ENCODE assay signal across 10 mouse cellular contexts in genomic region chr19:12762212-12763130, GRCm38 (mm10). TPM values are rescaled to one million over a fixed set of nuclear protein-coding genes. Genes with fewer than 3 reads are reported as not detected.
DNase-seq lines count a peak whose midpoint lies in the region; ATAC-seq and TF ChIP-seq lines count a peak whose summit lies in the region.
"Had no signal": no experiment of that assay in that cellular context is flagged by ENCODE, and none has a peak within 500 bp of the region (broad histone marks: within the 10 kb centered on the region; RNA-seq: fewer than 3 reads in every experiment).

No protein-coding gene starts in this region.

- H3K27me3 ChIP-seq in hindbrain, postnatal 0 days (ENCODE audit: insufficient read depth, low read length), result no peaks in the 10 kb centered on the region
- H3K27me3 ChIP-seq in hindbrain, embryonic 11.5 days (ENCODE audit: control insufficient read depth, insufficient read depth, low read length), result no peaks in the 10 kb centered on the region
- H3K27me3 ChIP-seq: hindbrain, embryonic 13.5 days had no signal

- no peak overlapping the region for H3K9ac ChIP-seq in hindbrain, postnatal 0 days (replicated peaks; ENCODE audit: low read length)
- no peak overlapping the region for H3K9ac ChIP-seq in hindbrain, embryonic 11.5 days (ENCODE audit: low read depth, low read length)
- H3K9ac ChIP-seq: hindbrain, embryonic 13.5 days had no signal

- no peak overlapping the region for H3K4me3 ChIP-seq in hindbrain, postnatal 0 days (ENCODE audit: low read length)
- H3K4me3 ChIP-seq in hindbrain, embryonic 11.5 days (ENCODE audit: low read depth, low read length), result no peak overlapping the region
- H3K4me3 ChIP-seq: hindbrain, embryonic 13.5 days had no signal

- ATAC-seq in hindbrain, postnatal 0 days, result no peak
- no peak for ATAC-seq in hindbrain, embryonic 11.5 days (ENCODE audit: low FRiP score)

- H3K4me2 ChIP-seq in hindbrain, postnatal 0 days (ENCODE audit: low read depth, low read length), result no peak overlapping the region
- no peak overlapping the region for H3K4me2 ChIP-seq in hindbrain, embryonic 11.5 days (replicated peaks; ENCODE audit: low read depth, low read length)
- H3K4me2 ChIP-seq: hindbrain, embryonic 13.5 days had no signal

- peaks cover 25% of the 10 kb centered on the region for H3K36me3 ChIP-seq in hindbrain, postnatal 0 days (ENCODE audit: insufficient read depth, low read length)
- H3K36me3 ChIP-seq in hindbrain, embryonic 11.5 days (ENCODE audit: control insufficient read depth, insufficient read depth, low read length), result peaks cover 7% of the 10 kb centered on the region; the same call in 1 of the 2 replicates

- no peak for DNase-seq in hindbrain, postnatal 0 days (ENCODE audit: low spot score)
- DNase-seq in hindbrain, embryonic 11.5 days (ENCODE audit: low spot score), result no peak
- peak; percentile 85 for DNase-seq in 3T3-L1 (ENCODE audit: low read depth, low spot score)
- peak; percentile 63 for DNase-seq in Muller cell, postnatal 12 days (ENCODE audit: inconsistent ontology term)
- DNase-seq in lung, postnatal 14 days, result peak; percentile 23
- no peak for DNase-seq in yolk sac, embryonic 10.5 days (ENCODE audit: low spot score)
- no peak for DNase-seq in adrenal gland, postnatal 10 days
- DNase-seq in frontal cortex, postnatal 10 days (ENCODE audit: low spot score in 2 of 2), result no peak
- DNase-seq: gastrocnemius, postnatal 25 days had no signal

- no peaks in the 10 kb centered on the region for H3K9me3 ChIP-seq in hindbrain, postnatal 0 days (ENCODE audit: low read length)
- no peaks in the 10 kb centered on the region for H3K9me3 ChIP-seq in hindbrain, embryonic 11.5 days (ENCODE audit: control insufficient read depth, low read length)
- H3K9me3 ChIP-seq: hindbrain, embryonic 13.5 days had no signal

- 61% methylated on average over 2 of the region's 2 CpGs for WGBS in hindbrain, postnatal 0 days
- 54% methylated on average over 2 of the region's 2 CpGs for WGBS in hindbrain, embryonic 11.5 days

- no peak overlapping the region for H3K27ac ChIP-seq in hindbrain, postnatal 0 days
- no peak overlapping the region for H3K27ac ChIP-seq in hindbrain, embryonic 11.5 days (ENCODE audit: low read depth, low read length)
- H3K27ac ChIP-seq: hindbrain, embryonic 13.5 days had no signal

- H3K4me1 ChIP-seq in hindbrain, postnatal 0 days (ENCODE audit: insufficient read depth, low read length), result no peaks in the 10 kb centered on the region
- H3K4me1 ChIP-seq in hindbrain, embryonic 11.5 days (replicated peaks; ENCODE audit: control insufficient read depth, insufficient read depth, low read length), result no peaks in the 10 kb centered on the region
- H3K4me1 ChIP-seq: hindbrain, embryonic 13.5 days had no signal

- TF ChIP-seq CTCF in hindbrain, postnatal 0 days (IDR thresholded peaks at IDR 0.05; ENCODE audit: low read depth), result peak; percentile 34; the same call in 1 of the 2 replicates

RNA-seq across cellular contexts. Expression of gene Cntf, which starts 3.0 kb away (rescaled TPM):
- total RNA-seq in hindbrain, postnatal 0 days (2014; rRNA removed), result 0.42 and 1.3 TPM in 2 replicates
- polyA plus RNA-seq in hindbrain, postnatal 0 days (2015; fragmentation: Nextera tagmentation; extraction: Ambion mirVana), result 0.83 and 1.5 TPM in 2 replicates
- polyA plus RNA-seq in hindbrain, embryonic 11.5 days (2014; fragmentation: Nextera tagmentation; extraction: Ambion mirVana), result 1.1 and 1.2 TPM in 2 replicates
- 1 to 10 TPM; 2.9 to 3.5 TPM for total RNA-seq in adrenal gland, postnatal 10 days (2021)

RNA-seq across cellular contexts. Expression of gene Zfp91, which starts 33.5 kb away (rescaled TPM):
- 42.5 and 49.1 TPM in 2 replicates for total RNA-seq in hindbrain, postnatal 0 days (2014; rRNA removed)
- polyA plus RNA-seq in hindbrain, postnatal 0 days (2015; fragmentation: Nextera tagmentation; extraction: Ambion mirVana), result 13.4 and 14.1 TPM in 2 replicates
- polyA plus RNA-seq in hindbrain, embryonic 11.5 days (2014; fragmentation: Nextera tagmentation; extraction: Ambion mirVana), result 12.2 and 15.8 TPM in 2 replicates
- 10 to 100 TPM; 80.6 to 86.3 TPM for total RNA-seq in adrenal gland, postnatal 10 days (2021)

RNA-seq across cellular contexts. Expression of gene Lpxn, which starts 33.5 kb away (rescaled TPM):
- total RNA-seq in hindbrain, postnatal 0 days (2014; rRNA removed), result 0.83 and 1.8 TPM in 2 replicates
- polyA plus RNA-seq in hindbrain, postnatal 0 days (2015; fragmentation: Nextera tagmentation; extraction: Ambion mirVana), result 1.1 and 1.2 TPM in 2 replicates
- 1.4 TPM in 2 replicates for polyA plus RNA-seq in hindbrain, embryonic 11.5 days (2014; fragmentation: Nextera tagmentation; extraction: Ambion mirVana)
- 1 to 10 TPM; 2.0 to 2.1 TPM for total RNA-seq in adrenal gland, postnatal 10 days (2021)

Comparison
In these comparisons a context has a peak if more than half of its experiments do, and no peak if none do; other contexts are left out.
1. DNase-seq: peak in 3T3-L1 (single experiment), Muller cell, postnatal 12 days (single experiment) and lung, postnatal 14 days (single experiment); none in hindbrain, postnatal 0 days (single experiment), hindbrain, embryonic 11.5 days (single experiment), yolk sac, embryonic 10.5 days (single experiment), adrenal gland, postnatal 10 days (single experiment) and frontal cortex, postnatal 10 days (0 of 2).